Mouse (Mus musculus) embryonic fibroblast, embryonic 13.5 days (primary cell): Measurements from ENCODE around the gene Cry2.

Experiments
- CTCF ChIP-seq: IDR thresholded peaks from 2 replicates; pipeline ENCODE4 v1.5.1; 2011; ENCODE audit warnings: mild to moderate bottlenecking, control low read depth, low read length, moderate library complexity, borderline replicate concordance; ENCODE audit not compliant: insufficient read depth
- POLR2A ChIP-seq: IDR thresholded peaks from 2 replicates; pipeline ENCODE4 v1.6.1; 2011; ENCODE audit warnings: low read depth, mild to moderate bottlenecking, control low read depth, low read length, moderate library complexity

DNA sequence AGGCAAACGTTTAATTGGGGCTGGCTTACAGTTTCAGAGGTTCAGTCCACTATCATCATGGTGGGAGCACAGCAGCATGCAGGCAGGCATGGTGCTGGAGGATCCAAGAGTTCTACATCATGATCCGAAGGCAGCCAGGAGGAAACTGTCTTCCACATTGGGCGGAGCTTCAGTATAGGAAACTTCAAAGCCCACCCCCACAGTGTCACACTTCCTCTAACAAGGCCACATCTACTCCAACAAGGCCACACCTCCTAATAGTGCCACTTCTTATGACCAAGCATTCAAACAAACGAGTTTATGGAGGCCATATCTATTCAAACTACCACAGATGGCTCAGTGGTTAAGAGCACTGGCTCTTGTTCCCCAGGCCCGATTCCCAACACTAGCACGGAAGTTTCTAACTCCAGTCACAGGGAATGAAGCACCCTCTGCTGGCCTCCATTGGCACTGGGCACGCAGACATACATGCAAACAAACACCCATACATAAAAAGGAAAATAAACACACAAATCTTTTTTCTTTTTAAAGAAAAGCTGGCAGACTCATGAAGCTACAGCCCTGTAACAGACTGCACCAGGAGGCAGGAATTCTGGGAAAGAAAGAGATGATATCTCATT is 13.4 kb upstream of the Cry2 start:
- TF ChIP-seq POLR2A (no peak), CTCF (no peak; the same call in 1 of the 2 replicates)
